Mouse (Mus musculus) frontal cortex, adult 2 months (tissue): ENCODE measurements at regions not wholly inside any gene's neighbourhood (a gene's known extent, or its start where the extent isn't known, plus 50 kb on each side); places are given as distances from the start of the nearest gene placed in this dataset.

ENCODE experiments used
- DNase-seq, 2 experiments: peaks; one replicate each; pipeline ENCODE4 v3.0.0; 2022; ENCODE audit warnings: low spot score in 1 of 2; ENCODE audit errors: extremely low spot score in 1 of 2

- DNase-seq, result no peak
Measured at GRCm38 (mm10) chr1:137577639-137578038, 597.9 kb downstream of the Ptprc start.

- DNase-seq, result no peak
Measured at GRCm38 (mm10) chr1:137576174-137576573, 599.3 kb downstream of the Ptprc start.

GRCm38 (mm10) chr1:137575380-137575779 is 600.1 kb downstream of the Ptprc start:
- DNase-seq, result no peak

GRCm38 (mm10) chr1:137571905-137572865 is 603.3 kb downstream of the Ptprc start:
- DNase-seq, result no peak

- DNase-seq, result no peak
Measured at GRCm38 (mm10) chr1:137571190-137571904, 604.2 kb downstream of the Ptprc start.

- DNase-seq, result no peak
Measured at GRCm38 (mm10) chr1:137567526-137567925, 607.3 kb upstream of the Nr5a2 start.

- DNase-seq, result no peak
Measured at GRCm38 (mm10) chr1:137565573-137566048, 605.4 kb upstream of the Nr5a2 start.

- DNase-seq, result no peak
Measured at GRCm38 (mm10) chr1:137561686-137562085, 601.4 kb upstream of the Nr5a2 start.

- no peak for DNase-seq
Measured at GRCm38 (mm10) chr1:137560389-137561268, 600.4 kb upstream of the Nr5a2 start.

- no peak for DNase-seq
Measured at GRCm38 (mm10) chr1:137549659-137550058, 589.4 kb upstream of the Nr5a2 start.

GRCm38 (mm10) chr1:137545666-137546065 is 585.4 kb upstream of the Nr5a2 start:
- peak; percentile 40 to 62 for DNase-seq

GRCm38 (mm10) chr1:137543828-137544227 is 583.6 kb upstream of the Nr5a2 start:
- DNase-seq, result no peak

GRCm38 (mm10) chr1:137541453-137541852 is 581.2 kb upstream of the Nr5a2 start:
- DNase-seq, result no peak

GRCm38 (mm10) chr1:137539424-137540116 is 579.3 kb upstream of the Nr5a2 start:
- DNase-seq, result no peak

GRCm38 (mm10) chr1:137514750-137515149 is 554.5 kb upstream of the Nr5a2 start:
- no peak for DNase-seq

GRCm38 (mm10) chr1:137503704-137504422 is 543.6 kb upstream of the Nr5a2 start:
- no peak for DNase-seq

- DNase-seq, result no peak
Measured at GRCm38 (mm10) chr1:137488226-137488625, 528.0 kb upstream of the Nr5a2 start.

- DNase-seq, result no peak
Measured at GRCm38 (mm10) chr1:137478459-137478858, 518.2 kb upstream of the Nr5a2 start.

- DNase-seq, result no peak
Measured at GRCm38 (mm10) chr1:137477239-137477638, 517.0 kb upstream of the Nr5a2 start.
